Mouse (Mus musculus) thymus, postnatal 10 days (tissue): ENCODE results near the gene Dok3.

ENCODE experiments used
- DNase-seq, 2 experiments: peaks; one replicate each; pipeline ENCODE4 v3.0.0; 2021; ENCODE audit warnings: low spot score in 2 of 2

The Dok3 gene

GRCm38 (mm10) chr13:55540933-55541332 lies 11.8 kb upstream of the Dok3 start:
- peak in 1 of 2 experiments; percentile 38 for DNase-seq

- peak; percentile 95 to 98 for DNase-seq
These were observed 7.4 kb upstream of the Dok3 start, which contains the start of gene Ddx41 for GRCm38 (mm10) chr13:55536194-55537175. TSS of gene Ddx41 (minus strand) at chr13:55536658.

- no peak for DNase-seq
These were observed 6.7 kb upstream of the Dok3 start for GRCm38 (mm10) chr13:55535796-55536193.

- no peak for DNase-seq
These were observed 6.1 kb upstream of the Dok3 start for GRCm38 (mm10) chr13:55535191-55535590.

GRCm38 (mm10) chr13:55527834-55528772 lies 993 bp downstream of the Dok3 start:
- DNase-seq, result no peak

- DNase-seq, result no peak
These were observed 1.9 kb downstream of the Dok3 start for GRCm38 (mm10) chr13:55527212-55527611.

- no peak for DNase-seq
These were observed 3.2 kb downstream of the Dok3 start for GRCm38 (mm10) chr13:55525733-55526553.

- no peak for DNase-seq
These were observed 5.0 kb downstream of the Dok3 start for GRCm38 (mm10) chr13:55523951-55524600.

GRCm38 (mm10) chr13:55523278-55523677 lies 5.8 kb downstream of the Dok3 start:
- DNase-seq, result no peak

GRCm38 (mm10) chr13:55522730-55523129 lies 6.4 kb downstream of the Dok3 start:
- no peak for DNase-seq

GRCm38 (mm10) chr13:55519606-55520005 lies 9.5 kb downstream of the Dok3 start:
- DNase-seq, result no peak

GRCm38 (mm10) chr13:55516955-55517354 lies 12.1 kb downstream of the Dok3 start:
- DNase-seq, result peak; percentile 53 to 90

- DNase-seq, result no peak
These were observed 15.3 kb downstream of the Dok3 start for GRCm38 (mm10) chr13:55513828-55514227.

GRCm38 (mm10) chr13:55513111-55513748 lies 15.9 kb downstream of the Dok3 start, which contains the start of gene Pdlim7:
TSS of gene Pdlim7 (minus strand) at chr13:55513676.
- DNase-seq, result peak; percentile 66 to 88

- no peak for DNase-seq
These were observed 16.6 kb downstream of the Dok3 start for GRCm38 (mm10) chr13:55512379-55513031.

GRCm38 (mm10) chr13:55511492-55511861 lies 17.6 kb downstream of the Dok3 start:
- no peak for DNase-seq

- DNase-seq, result no peak
These were observed 18.2 kb downstream of the Dok3 start for GRCm38 (mm10) chr13:55510668-55511491.

- DNase-seq, result no peak
These were observed 18.8 kb downstream of the Dok3 start for GRCm38 (mm10) chr13:55510332-55510667.

GRCm38 (mm10) chr13:55508531-55508930 lies 20.6 kb downstream of the Dok3 start:
- no peak for DNase-seq
